Mouse (Mus musculus): ENCODE measurements around the gene Tcp11x2. TPM values are rescaled to one million over a fixed set of nuclear protein-coding genes. Genes with fewer than 3 reads are reported as not detected.

Gene Tcp11x2
- not detected for polyA plus RNA-seq (2014; fragmentation: Illumina TruSeq; extraction: RNeasy Lipid Tissue Mini Kit (QIAGEN cat#74804); ENCODE audit: insufficient read depth, low read depth, low replicate concordance)

DNA sequence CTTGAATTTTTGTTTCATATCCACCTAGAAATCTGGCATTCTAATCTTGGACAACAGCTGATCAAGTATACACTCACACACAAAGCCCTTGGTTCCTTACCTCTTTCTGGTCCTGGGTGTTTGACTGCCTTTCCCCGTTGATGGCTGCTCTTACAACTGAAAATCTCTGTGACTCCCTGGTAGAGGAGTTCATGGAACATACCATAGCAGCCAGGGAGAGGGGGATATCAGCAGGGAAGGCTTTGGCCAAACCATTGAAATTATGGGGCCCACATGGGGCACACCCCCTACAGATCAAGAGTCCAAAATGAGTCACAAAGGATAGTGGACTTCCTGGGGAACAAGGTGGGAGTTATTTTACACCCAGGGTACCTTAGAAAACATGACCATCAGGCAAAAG, at the start of gene Tcp11x2:
TSS of gene Tcp11x2 (minus strand) at position 158 of the 400 bp plus-strand sequence.

GRCm38 (mm10) chrX:135742304-135743055, 48.9 kb upstream of the Tcp11x2 start, which contains the start of the genes Armcx5 and Gprasp1:
Gene Armcx5, plus strand, starts transcription at chrX:135742733.
Gene Gprasp1, plus strand, starts transcription at chrX:135742733.

DNA sequence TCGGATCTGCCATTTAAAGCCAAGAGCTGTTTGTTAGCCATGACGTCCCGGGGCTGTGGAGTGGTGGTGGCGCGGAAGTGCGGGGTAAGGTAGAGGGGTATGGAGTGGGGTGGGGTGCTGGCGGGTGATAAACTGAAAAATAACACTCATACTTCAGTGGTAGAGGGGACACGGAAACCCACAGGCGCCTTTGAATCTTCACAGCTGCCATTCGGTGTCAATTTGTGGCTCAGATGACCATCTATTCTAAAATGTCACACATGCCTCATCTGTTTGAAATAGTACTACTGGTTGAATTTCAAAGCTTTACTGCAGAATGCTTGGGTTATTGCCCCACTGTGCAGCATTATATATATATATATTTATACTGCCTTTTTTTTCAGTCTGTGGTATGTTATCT, 31.6 kb upstream of the Tcp11x2 start, which contains the start of gene Tmsb15a:
TSS of gene Tmsb15a (minus strand) at position 101 of the 400 bp plus-strand sequence.

DNA sequence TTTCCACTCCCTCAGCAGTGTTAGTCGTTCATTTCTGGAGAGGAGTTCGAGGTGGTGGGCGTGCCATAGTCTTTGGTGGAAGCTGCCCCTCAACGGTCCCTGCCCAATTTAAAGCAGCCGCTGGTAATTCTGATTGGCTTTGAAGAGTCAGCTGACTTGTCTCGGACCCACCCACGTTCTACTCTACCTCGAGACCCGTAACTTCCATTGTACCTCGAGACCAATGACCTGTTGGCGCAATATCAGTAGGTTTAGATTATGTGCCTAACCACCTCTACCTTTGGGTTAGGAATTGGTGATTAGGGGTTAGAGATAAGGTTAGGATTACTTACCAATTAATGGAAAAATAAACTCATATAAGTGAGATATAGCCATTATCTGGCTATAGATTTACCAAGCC, 66.0 kb downstream of the Tcp11x2 start, which contains the start of gene Prame:
TSS of gene Prame (minus strand) at position 101 of the 400 bp plus-strand sequence.

Other genes starting within 250 kb of the Tcp11x2 start
- gene AV320801, start 199.2 kb downstream of the Tcp11x2 start, polyA plus RNA-seq (2014; fragmentation: Illumina TruSeq; extraction: RNeasy Lipid Tissue Mini Kit (QIAGEN cat#74804); ENCODE audit: insufficient read depth, low read depth, low replicate concordance): not detected
- 0.27 TPM for gene Nxf7, start 95.0 kb downstream of the Tcp11x2 start, polyA plus RNA-seq (2014; fragmentation: Illumina TruSeq; extraction: RNeasy Lipid Tissue Mini Kit (QIAGEN cat#74804); ENCODE audit: insufficient read depth, low read depth, low replicate concordance)
- gene Prame, start 66.1 kb downstream of the Tcp11x2 start, polyA plus RNA-seq (2014; fragmentation: Illumina TruSeq; extraction: RNeasy Lipid Tissue Mini Kit (QIAGEN cat#74804); ENCODE audit: insufficient read depth, low read depth, low replicate concordance): not detected
- not detected for gene Tmsb15a, start 31.5 kb upstream of the Tcp11x2 start, polyA plus RNA-seq (2014; fragmentation: Illumina TruSeq; extraction: RNeasy Lipid Tissue Mini Kit (QIAGEN cat#74804); ENCODE audit: insufficient read depth, low read depth, low replicate concordance)
- gene Armcx5, start 48.9 kb upstream of the Tcp11x2 start, polyA plus RNA-seq (2014; fragmentation: Illumina TruSeq; extraction: RNeasy Lipid Tissue Mini Kit (QIAGEN cat#74804); ENCODE audit: insufficient read depth, low read depth, low replicate concordance): 2.8 TPM
- 9.2 TPM for gene Gprasp1, start 48.9 kb upstream of the Tcp11x2 start, polyA plus RNA-seq (2014; fragmentation: Illumina TruSeq; extraction: RNeasy Lipid Tissue Mini Kit (QIAGEN cat#74804); ENCODE audit: insufficient read depth, low read depth, low replicate concordance)
- 5.2 TPM for gene Bhlhb9, start 103.8 kb upstream of the Tcp11x2 start, polyA plus RNA-seq (2014; fragmentation: Illumina TruSeq; extraction: RNeasy Lipid Tissue Mini Kit (QIAGEN cat#74804); ENCODE audit: insufficient read depth, low read depth, low replicate concordance)
- gene Gprasp2, start 145.2 kb upstream of the Tcp11x2 start, polyA plus RNA-seq (2014; fragmentation: Illumina TruSeq; extraction: RNeasy Lipid Tissue Mini Kit (QIAGEN cat#74804); ENCODE audit: insufficient read depth, low read depth, low replicate concordance): 0.95 TPM